Mouse (Mus musculus) brain, adult 2 months (tissue): ENCODE results near the gene Rpusd1.
"Not testable (repeated sequence)": the region's sequence is repeated elsewhere in the genome, so short reads cannot be mapped to it uniquely, and the experiment has no call there.

Experiments used
- DNase-seq: peaks from one replicate; pipeline ENCODE4 v3.0.0; 2011; ENCODE audit warnings: low read depth, low spot score

Gene Rpusd1

DNA sequence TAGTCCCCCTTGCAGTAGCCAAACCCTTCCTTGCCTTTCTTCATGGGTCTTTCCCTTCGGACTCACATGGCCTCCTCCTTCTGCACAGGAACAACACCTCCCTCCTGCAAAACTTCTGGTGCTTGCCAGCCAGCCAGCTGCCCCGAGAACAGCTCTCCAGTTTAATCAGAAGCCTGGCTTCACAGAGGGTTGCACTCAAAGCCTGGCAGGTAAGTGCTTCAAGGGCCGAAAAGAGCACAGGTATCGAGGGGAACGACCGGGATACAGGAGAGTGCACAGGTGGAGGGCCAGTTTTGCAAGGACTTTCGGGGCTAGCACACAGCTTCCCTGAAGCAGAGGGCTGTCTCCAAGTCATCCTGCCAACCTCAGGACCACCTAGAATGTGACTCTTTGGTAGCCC is 11.4 kb downstream of the Rpusd1 start:
- DNase-seq: no peak

DNA sequence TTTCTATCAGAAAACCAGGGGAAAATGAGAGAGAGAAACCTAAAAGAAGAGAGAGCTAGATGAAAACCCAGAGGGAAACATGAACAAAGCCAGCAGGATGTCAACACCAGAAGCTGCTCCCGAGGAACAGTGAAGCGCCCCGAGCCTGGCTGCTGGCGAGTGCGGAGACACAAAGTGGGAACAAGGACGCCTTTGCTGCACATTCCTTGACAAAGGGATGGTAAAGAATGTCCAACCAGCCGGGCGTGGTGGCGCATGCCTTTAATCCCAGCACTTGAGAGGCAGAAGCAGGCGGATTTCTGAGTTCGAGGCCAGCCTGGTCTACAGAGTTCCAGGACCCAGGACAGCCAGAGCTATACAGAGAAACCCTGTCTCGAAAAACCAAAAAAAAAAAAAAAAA is 14.0 kb downstream of the Rpusd1 start:
- not testable (repeated sequence) for DNase-seq

DNA sequence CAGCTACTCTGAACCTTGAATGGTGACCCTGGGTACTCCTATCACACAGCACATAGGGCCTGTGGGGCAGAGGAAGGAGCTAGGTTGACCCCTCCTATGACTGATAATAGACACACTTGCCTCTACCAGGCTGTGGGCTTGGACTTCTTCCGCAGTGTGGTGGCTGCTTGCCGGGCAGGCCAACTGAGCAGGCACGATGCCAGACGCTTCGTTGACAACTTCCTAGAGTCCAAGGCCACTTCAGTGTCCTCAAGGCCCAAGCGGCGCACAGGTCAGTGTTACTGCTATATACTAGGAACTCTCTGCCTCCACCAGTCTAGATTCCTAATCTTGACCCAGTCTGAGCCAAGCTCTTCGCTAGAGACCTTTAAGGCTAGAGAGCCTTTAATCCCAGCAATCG is 16.4 kb downstream of the Rpusd1 start:
- no peak for DNase-seq

DNA sequence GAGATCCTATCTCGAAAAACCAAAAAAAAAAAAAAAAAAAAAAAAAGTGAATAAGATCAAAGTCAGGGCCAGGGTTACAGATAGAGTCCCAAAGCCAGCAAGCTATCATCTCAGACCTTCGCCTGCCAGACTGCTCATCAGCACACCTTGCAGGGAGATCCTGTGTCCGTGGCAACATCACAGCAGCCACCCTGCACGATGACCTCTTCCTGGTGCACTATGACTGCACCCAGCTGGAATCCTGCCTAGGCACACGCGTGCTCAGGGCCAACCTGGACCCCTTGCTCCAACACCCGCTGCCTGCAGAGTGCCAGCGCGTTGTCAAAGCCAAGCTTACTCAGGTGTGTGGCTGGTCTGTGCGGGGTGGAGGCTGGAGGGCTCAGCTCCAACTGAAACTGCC is 16.8 kb downstream of the Rpusd1 start:
- no peak for DNase-seq

DNA sequence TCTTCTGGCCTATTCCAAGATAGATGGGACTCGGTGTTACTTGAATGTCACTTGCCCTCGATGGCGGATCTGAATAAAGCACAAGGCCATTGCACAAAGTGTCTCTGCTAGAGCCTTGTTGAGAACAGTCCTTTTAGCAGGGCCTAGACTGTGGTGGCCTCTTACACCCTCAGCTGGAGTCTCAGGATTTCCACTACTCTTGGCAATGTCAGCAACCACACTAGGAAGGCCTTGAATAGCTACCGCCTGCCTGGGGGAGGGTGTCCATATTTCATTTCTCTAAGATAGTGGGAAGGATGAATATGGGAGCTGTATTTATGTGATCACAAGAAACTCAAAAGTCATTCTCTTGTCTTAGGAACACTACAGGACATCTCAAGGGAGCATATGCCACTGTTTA is 20.8 kb downstream of the Rpusd1 start:
- DNase-seq: no peak

DNA sequence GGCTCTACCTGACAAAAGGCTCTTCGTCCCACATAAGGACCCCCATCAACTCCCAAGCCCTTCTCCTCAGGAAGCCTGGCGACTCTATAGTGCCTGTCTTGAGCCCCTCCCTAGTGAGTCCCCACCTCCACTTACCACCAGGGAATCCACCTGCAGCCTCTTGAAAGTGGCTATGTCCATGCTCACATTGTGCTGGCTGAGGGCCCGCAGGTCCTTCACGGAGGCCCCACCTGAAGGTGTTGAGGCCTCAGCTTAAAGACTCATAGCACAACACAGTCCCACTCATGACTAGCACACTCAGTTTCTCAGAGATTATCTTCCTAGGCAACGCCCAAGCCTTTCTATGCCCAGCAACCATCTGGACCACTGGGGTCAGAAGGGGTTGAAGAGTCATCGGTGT is 21.8 kb downstream of the Rpusd1 start:
- no peak for DNase-seq

DNA sequence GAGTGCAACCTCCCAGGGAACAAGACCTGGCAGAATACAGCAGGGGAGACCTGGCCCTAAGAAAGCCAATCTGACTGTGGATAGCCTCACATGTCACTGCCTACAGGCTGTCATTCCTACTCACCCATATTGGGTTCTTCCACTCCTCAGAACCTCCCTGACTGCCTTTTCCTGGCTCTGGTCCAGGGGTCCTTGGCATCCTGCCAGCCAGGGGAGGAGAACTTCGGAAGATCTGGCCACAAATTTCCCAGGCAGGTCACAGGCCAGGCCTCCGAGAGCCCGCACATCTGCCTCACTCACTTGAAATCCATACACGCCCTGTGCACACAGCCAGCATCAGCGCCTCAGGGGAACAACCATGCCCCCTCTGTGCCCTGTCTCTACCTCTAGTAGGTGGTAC is 24.0 kb downstream of the Rpusd1 start:
- no peak for DNase-seq

DNA sequence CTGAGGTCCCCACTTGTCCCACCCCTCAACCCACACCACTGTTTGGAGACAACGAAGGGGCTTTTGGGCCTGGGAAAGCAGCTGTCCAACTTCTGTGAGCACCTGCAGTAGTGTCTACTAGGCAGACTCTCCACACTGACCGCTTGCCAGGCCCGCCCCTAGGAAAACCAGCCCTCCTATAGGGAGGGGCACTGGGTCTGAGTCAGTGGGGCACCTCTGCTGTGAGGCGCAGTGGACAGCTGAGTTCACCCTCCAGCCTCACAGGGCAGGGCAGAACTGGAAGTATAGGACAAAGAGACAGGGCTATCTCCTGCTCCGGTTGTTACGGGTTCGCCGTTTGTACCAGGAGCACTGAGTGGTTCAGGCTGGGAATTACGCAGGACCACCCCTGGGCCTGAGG is 26.8 kb downstream of the Rpusd1 start, which contains the start of gene Msln:
Gene Msln (minus strand): TSS at position 138 of the 400 bp plus-strand sequence.
- no peak for DNase-seq

DNA sequence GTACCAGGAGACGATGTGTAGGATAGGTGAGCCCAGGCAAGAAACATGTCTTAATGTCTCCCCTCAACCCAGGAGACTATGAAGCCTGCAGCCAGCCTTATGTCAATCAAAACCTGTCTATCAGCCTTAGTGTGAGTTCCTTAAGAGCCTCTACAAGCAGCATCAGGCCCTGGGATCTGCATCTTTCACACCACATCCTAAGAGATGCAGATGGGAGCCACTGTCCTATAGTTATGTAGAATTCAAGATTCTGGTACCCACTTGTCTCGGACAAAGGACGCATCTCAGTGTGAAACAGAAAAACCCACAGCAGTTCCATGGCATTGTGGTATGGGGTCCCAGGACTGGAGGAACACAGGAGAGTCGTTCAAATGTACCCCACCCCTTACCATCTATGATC is 27.6 kb downstream of the Rpusd1 start:
- no peak for DNase-seq

DNA sequence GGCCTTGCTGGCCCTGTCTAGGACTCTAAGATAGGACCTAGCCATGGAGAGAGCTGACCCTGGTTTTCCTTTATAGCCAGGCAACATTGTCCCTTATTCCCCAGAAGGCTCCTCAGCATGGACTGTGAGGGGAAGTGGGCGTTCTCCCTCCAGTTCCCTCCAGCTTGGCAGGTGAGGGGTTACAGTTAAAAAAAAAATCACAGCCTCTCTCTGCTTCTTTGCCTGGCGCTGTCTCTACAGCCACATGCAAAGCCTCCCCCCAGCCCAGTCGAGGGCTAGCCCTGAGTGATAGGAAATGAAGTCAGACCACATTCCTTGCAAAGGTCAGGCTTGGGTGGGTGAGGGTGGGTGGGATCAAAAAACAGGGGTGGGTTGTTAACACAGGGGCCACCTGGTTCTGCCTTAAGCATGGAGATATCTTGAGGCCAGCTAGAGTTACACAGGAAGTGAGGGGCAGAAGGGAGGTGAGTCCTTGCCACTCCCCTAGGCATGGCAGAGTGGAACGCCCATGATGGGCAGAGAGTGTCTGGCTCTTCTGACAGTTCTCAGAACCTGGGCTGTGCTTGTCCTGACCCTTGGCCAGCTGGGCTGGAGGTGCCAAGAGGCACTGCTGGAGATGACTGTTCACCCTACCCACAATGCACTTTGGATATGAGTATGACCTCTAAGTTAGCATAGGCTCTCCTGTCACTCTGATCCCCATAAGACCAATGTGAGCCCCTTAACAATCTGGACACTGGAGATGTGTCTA is 28.3 kb downstream of the Rpusd1 start:
- DNase-seq: no peak

DNA sequence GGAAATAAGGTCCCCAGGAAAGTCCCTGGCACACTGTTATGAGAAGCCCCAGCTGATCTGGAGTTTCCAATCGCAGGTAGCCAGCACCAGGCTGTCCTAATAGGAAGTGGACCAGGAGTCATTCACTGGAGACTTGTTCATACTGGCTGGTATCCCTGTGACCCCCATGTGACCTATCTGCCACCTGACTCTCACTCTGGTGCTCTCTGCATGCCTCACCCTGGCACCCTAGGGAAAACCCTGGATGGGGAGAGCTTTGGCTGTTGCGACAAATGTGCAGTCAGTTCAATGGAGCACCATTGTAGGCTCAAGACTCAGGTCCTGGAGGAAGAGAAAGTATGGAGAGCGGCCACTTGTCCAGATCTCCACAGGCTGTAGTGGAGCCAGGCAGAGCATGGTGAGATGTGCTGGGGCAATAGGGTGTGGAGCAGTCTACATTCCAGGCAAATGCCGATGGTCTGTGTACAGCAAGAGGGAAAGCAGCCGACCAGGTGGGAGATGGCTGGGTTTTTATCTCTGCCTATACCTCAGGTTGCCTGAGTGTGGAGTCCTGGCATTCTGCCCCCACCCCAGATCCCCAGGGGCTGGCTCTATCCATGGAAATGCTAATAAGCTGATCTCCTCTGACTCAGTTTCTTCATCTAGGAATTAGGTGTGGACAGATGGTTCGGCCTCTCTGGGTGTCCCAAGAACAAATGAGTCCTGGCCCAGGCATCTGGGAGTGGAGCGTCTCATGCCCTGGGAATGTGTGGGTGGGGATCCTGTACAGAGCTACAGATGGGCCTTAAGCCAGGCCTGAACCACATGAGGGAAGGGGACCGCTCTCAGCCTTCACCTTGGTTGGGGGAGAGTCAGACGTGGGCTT is 29.1 kb downstream of the Rpusd1 start:
- no peak for DNase-seq

DNA sequence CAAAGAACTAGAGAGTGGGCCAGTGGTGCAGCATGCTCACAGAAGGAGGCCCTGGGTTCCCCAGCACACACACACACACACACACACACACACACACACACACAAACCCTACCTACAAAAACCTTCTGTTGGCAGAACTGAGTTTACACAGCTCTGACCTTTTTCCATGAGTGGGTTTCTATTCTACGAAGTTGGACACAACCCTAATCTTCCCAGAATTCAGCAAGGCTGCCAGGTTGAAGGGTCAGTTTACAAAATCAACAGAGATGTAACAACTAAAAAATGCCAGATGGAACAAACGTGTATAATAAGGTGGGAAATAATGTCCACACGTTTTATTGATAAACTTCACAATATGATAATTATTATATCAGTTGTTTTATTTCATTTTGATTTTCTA is 30.2 kb downstream of the Rpusd1 start:
- no peak for DNase-seq

DNA sequence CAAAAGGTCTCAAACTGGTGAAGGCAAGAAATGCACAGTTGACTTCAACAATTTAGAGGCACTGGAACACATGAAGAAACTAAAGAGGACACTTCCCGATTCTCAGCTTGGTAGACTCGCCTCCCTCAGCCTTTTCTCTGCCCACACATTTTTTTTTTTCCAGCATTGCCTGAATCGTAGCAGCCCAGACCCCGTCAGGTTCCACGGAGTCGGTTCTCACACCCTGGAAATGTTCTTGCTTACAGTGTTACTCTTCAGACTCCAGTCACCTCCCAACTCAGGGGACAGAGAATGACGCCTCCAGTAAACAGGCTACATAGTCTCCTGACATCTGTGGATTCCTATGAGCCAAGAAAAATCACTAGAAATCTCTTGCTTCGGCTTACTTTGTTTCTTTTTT is 32.7 kb downstream of the Rpusd1 start:
- DNase-seq: peak; percentile 71

DNA sequence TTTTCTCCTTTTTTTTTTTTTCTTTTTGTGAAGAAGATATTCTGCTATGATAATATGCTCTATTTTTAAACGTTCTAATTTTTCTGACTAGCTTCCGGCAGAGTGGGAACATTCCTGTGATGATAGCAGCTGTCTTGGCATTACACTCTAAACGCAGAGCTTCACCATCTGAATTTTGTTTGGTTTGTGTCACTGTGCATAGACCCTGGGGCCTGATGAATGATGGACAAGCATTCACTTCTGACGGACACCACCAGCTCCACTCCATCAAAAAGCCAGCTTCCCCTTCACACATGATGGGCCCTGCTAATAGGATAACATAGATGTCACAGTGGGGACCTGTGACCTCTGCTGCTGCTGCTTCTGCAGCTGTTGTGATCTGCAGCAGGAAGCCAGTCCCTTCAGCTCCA is 34.1 kb downstream of the Rpusd1 start:
- DNase-seq: peak; percentile 86

DNA sequence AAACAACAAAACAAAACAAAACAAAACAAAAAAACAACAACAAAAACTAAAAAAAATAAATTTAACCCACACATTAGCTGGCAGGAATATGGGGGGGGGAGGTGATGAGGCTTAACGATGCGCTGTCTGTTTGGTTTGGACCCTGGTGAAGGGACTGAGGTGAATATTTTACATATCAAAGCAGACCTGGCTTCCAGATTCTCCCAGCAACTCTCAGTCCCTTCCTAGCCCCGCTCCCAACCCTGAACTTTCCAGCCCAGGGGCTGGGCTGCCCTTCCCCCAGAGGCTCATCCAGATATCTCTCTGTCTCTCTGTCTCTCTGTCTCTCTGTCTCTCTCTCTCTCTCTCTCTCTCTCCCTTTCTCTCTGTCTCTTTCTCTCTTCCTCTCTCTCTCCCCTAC is 35.1 kb downstream of the Rpusd1 start:
- DNase-seq: no peak

DNA sequence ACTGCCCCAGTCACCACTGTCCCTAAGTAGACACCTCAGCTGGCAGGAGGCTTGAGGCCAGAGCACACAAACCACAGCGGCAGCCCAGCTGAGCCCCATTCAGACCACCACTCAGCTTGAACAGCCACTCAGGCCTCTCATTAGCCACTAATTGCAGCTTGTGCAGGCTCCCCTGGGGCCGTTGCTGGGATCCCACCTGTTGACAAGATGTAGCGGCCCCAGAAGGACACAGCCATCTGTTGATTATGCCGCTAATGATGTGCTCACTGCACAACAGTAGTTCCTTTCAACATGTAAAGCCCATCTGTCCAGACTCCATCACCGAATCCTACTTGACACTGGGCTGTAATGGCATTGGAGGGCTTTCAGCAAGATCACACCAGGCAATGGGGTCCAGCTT is 38.4 kb downstream of the Rpusd1 start:
- no peak for DNase-seq

DNA sequence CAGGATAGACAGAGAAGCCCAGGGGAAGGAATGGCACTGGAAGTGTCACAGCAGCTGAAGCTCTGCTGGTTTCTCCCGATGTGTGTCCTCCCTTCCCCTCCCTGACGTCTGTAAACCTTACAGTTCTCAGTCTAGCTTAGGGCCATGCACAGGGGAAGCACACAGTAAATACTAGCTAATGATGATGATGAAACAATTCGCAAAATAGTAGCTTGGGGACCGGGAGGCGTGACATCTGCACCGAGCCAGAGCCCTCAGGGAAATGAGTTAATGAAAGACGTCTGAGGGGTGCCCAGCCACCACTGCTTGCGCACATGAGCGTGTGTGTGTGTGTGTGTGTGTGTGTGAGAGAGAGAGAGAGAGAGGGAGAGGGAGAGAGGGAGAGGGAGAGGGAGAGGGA is 41.9 kb downstream of the Rpusd1 start:
- DNase-seq: no peak

DNA sequence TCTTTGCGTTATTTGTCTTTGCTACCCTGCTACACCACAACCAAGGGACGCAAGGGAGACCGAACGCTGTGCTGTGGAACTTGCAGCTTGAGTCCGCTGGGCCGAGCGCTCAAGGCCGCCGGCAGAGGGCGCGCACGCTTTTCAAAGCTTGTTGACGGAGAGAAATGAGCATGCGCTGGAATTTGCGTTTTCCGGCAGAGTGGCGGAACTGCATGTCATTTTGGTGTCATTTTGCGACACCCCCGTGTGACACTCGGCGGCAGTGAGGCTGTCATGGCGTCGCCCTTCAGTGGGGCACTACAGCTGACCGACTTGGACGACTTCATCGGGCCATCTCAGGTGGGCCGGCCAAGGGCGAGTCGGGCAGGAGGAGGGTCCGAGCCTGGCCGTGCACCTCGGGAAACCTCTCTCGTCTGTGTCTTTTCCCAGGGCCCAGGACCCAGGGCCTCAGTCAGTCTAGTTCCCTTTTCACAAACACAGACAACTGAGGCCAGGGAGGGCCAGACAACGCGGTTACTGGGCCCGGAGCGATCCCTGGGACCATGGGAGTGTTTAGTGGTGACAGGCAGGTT is 46.2 kb downstream of the Rpusd1 start, which contains the start of gene Narfl:
Gene Narfl (plus strand): TSS at position 228 of the 572 bp plus-strand sequence.
- DNase-seq: peak; percentile 99

DNA sequence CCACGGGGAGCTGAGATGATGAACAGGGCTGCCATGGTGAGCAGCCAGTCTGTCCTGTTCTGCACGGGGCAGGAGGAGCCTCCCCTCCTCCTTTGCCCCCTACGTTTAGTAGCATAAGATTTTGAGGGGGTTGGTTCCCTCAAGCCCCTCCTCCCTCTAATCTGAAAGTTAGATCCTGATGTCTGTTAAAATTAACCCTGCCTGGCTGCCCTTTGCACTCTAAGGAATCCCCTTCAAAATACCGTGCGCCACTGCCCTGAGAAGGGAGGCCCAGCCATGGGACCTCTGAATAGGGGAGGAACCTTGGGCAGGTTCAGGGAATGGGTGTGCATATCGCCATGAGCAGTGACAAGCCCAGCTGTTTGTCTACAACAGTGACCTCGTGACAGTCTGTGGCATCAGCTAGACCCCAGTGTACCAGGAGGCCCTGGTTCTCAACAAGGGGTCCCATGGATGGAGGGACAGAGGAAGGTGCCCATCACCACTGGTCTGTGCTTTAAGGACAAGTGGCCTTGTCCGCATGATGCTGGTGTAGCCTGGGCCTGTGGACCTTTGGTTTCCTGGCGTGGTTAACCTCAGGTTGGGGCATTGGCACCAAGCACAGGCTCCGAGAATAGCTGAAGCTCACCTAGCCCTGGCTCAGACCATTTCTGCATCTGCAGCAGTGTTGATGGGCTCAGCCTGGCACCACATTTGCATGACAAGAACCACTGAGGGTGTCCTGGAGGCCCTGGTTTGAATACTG is 48.0 kb downstream of the Rpusd1 start:
- no peak for DNase-seq

DNA sequence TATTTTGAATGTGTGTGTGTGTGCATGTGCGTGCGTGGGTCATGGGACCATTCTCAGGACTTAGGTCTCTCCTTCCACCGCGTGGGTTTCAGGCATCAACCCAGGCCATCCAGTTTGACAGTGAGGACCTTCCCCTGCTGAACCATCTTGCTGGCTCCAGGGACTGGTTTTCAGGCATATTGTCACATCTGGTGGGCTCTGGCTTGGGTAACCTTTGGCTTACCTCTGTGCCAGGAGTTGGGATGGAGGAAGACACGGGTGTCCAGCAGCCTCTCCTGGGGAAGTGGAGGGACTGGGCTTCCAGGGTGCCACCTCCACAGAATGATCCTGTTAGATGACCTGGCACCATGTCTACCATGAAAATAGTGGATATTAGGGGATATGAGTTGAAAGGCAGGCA is 50.5 kb downstream of the Rpusd1 start:
- DNase-seq: no peak
